Mouse (Mus musculus): ENCODE measurements around the gene Zcchc7. TPM values are rescaled to one million over a fixed set of nuclear protein-coding genes. Genes with fewer than 3 reads are reported as not detected.

Zcchc7 gene
- polyA plus RNA-seq, 1 experiment from 2014 or later: 31.2 TPM

DNA sequence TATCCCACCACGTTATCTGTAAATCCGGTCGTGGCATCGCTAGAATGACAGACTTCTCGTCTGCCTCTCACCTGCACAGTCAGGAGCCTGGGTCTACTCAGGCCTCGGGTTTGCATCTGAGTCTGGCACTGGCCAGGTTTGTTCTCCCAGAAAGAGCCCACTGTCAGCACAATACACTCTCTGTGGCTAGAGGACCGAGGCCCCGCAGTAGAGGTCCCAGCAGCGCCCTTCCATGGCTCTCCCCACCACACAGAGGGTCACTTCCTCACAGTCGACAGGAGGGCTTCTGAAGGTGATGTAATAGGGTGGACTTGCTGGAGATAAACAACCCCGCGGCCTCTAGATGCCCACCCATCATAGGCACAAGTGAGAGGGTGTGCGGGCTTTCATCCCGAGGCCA is 218.2 kb downstream of the Zcchc7 start:
- H3K9me3 ChIP-seq (replicated peaks; ENCODE audit: control insufficient read depth, low read length, poor library complexity, severe bottlenecking): no peaks in the 10 kb centered on the region
- H3K4me1 ChIP-seq (ENCODE audit: control insufficient read depth, insufficient read depth, low read length): no peaks in the 10 kb centered on the region
- WGBS: 57% methylated on average over 14 of the region's 14 CpGs
- no peaks in the 10 kb centered on the region for H3K27me3 ChIP-seq (ENCODE audit: control insufficient read depth, insufficient read depth, low read depth, low read length)
- 0 out of 2 replicates have a peak, but pooled peaks have one; percentile 8 for ATAC-seq
- H3K9ac ChIP-seq (ENCODE audit: low read depth, low read length): no peak overlapping the region
- H3K4me3 ChIP-seq (ENCODE audit: low read depth, low read length): no peak overlapping the region
- peak overlapping the region; percentile 23 for H3K4me2 ChIP-seq (ENCODE audit: low read length)
- no peaks in the 10 kb centered on the region for H3K36me3 ChIP-seq (ENCODE audit: control insufficient read depth, insufficient read depth, low read length)
- no peak overlapping the region for H3K27ac ChIP-seq (ENCODE audit: low read length)

DNA sequence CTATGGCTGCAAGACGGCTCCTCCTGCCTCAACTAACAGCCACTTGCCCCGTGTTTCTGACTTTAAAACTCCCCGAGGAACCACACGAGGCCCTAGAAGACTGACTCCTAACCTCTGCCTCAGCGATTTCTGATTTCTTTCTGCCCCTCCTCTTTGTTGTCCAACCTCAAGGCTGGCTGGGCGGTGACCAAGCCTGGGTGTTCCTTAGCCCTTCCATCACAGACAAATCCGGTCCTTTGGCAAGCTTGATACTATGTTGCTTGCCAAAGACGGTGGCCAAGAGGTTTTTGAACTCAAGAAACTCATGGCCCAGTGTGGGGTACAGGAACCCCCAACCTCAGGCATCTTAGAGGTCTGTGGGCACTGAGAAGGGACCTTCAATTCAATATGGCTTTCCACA is 218.7 kb downstream of the Zcchc7 start:
- 81% methylated on average over 8 of the region's 8 CpGs for WGBS
- H3K27ac ChIP-seq (ENCODE audit: low read length): no peak overlapping the region
- no peak overlapping the region for H3K4me3 ChIP-seq (ENCODE audit: low read depth, low read length)
- no peaks in the 10 kb centered on the region for H3K27me3 ChIP-seq (ENCODE audit: control insufficient read depth, insufficient read depth, low read depth, low read length)
- H3K4me1 ChIP-seq (ENCODE audit: control insufficient read depth, insufficient read depth, low read length): no peaks in the 10 kb centered on the region
- H3K9ac ChIP-seq (ENCODE audit: low read depth, low read length): no peak overlapping the region
- no peaks in the 10 kb centered on the region for H3K9me3 ChIP-seq (replicated peaks; ENCODE audit: control insufficient read depth, low read length, poor library complexity, severe bottlenecking)
- no peaks in the 10 kb centered on the region for H3K36me3 ChIP-seq (ENCODE audit: control insufficient read depth, insufficient read depth, low read length)
- no peak overlapping the region for H3K4me2 ChIP-seq (ENCODE audit: low read length)
- ATAC-seq: no peak

- Histone ChIP-seq H3K4me1 (ENCODE audit: control insufficient read depth, insufficient read depth, low read length) (peaks cover 4% of the 10 kb centered on the region; the same call in 1 of the 2 replicates), H3K27me3 (ENCODE audit: control insufficient read depth, insufficient read depth, low read depth, low read length) (no peaks in the 10 kb centered on the region), H3K9me3 (replicated peaks; ENCODE audit: control insufficient read depth, low read length, poor library complexity, severe bottlenecking) (no peaks in the 10 kb centered on the region), H3K27ac (ENCODE audit: low read length) (no peak overlapping the region), H3K4me3 (ENCODE audit: low read depth, low read length) (no peak overlapping the region), H3K9ac (ENCODE audit: low read depth, low read length) (no peak overlapping the region), H3K4me2 (ENCODE audit: low read length) (no peak overlapping the region), H3K36me3 (ENCODE audit: control insufficient read depth, insufficient read depth, low read length) (no peaks in the 10 kb centered on the region)
- no peak for ATAC-seq
- WGBS: 82% methylated on average over 6 of the region's 6 CpGs
These were observed 220.4 kb downstream of the Zcchc7 start for GRCm38 (mm10) chr4:44976026-44976615.

GRCm38 (mm10) chr4:44976921-44977710 is 221.4 kb downstream of the Zcchc7 start:
- Histone ChIP-seq H3K4me2 (ENCODE audit: low read length) (no peak overlapping the region), H3K9ac (ENCODE audit: low read depth, low read length) (no peak overlapping the region), H3K27me3 (ENCODE audit: control insufficient read depth, insufficient read depth, low read depth, low read length) (no peaks in the 10 kb centered on the region), H3K9me3 (replicated peaks; ENCODE audit: control insufficient read depth, low read length, poor library complexity, severe bottlenecking) (no peaks in the 10 kb centered on the region), H3K4me3 (ENCODE audit: low read depth, low read length) (no peak overlapping the region), H3K27ac (ENCODE audit: low read length) (no peak overlapping the region), H3K4me1 (ENCODE audit: control insufficient read depth, insufficient read depth, low read length) (peaks cover 11% of the 10 kb centered on the region; the same call in 1 of the 2 replicates), H3K36me3 (ENCODE audit: control insufficient read depth, insufficient read depth, low read length) (no peaks in the 10 kb centered on the region)
- 89% methylated on average over 10 of the region's 10 CpGs for WGBS
- ATAC-seq: no peak

- Histone ChIP-seq H3K9me3 (replicated peaks; ENCODE audit: control insufficient read depth, low read length, poor library complexity, severe bottlenecking) (no peaks in the 10 kb centered on the region), H3K36me3 (ENCODE audit: control insufficient read depth, insufficient read depth, low read length) (no peaks in the 10 kb centered on the region), H3K4me2 (ENCODE audit: low read length) (no peak overlapping the region), H3K9ac (ENCODE audit: low read depth, low read length) (no peak overlapping the region), H3K27ac (ENCODE audit: low read length) (no peak overlapping the region), H3K4me1 (ENCODE audit: control insufficient read depth, insufficient read depth, low read length) (peaks cover 11% of the 10 kb centered on the region; the same call in 1 of the 2 replicates), H3K4me3 (ENCODE audit: low read depth, low read length) (no peak overlapping the region), H3K27me3 (ENCODE audit: control insufficient read depth, insufficient read depth, low read depth, low read length) (no peaks in the 10 kb centered on the region)
- 78% methylated on average over 5 of the region's 5 CpGs for WGBS
- ATAC-seq: no peak
These were observed 222.5 kb downstream of the Zcchc7 start for GRCm38 (mm10) chr4:44978175-44978574.

DNA sequence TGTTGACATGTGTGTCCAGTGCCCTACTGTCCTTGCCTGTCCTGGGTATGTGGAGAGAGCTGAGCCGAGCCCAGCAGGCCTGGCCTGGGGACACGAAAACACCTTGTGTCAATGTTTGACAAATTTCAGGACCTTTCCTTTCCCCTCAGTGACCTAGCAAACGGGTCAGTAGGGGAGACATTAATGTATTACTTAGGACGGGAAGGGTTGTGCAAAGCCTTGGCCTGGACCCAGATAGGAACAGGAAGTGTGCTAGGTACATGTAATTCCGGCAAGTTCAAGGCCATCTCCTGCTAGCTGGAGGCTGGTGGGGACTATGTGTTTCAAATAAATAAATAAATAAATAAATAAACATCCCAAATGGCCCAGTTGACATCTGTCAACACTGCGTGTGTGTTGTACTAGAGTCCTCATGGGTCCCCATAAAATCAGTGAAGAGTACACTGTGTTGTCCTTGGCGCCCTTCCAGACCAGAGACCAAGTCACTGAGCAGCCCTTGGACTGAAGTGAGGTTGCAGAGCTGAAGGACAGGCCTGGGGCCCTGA is 224.2 kb downstream of the Zcchc7 start:
- H3K27me3 ChIP-seq (ENCODE audit: control insufficient read depth, insufficient read depth, low read depth, low read length): no peaks in the 10 kb centered on the region
- ATAC-seq: no peak
- H3K9ac ChIP-seq (ENCODE audit: low read depth, low read length): no peak overlapping the region
- H3K27ac ChIP-seq (ENCODE audit: low read length): no peak overlapping the region
- no peaks in the 10 kb centered on the region for H3K36me3 ChIP-seq (ENCODE audit: control insufficient read depth, insufficient read depth, low read length)
- 84% methylated on average over 7 of the region's 7 CpGs for WGBS
- no peak overlapping the region for H3K4me2 ChIP-seq (ENCODE audit: low read length)
- H3K9me3 ChIP-seq (replicated peaks; ENCODE audit: control insufficient read depth, low read length, poor library complexity, severe bottlenecking): no peaks in the 10 kb centered on the region
- no peak overlapping the region for H3K4me3 ChIP-seq (ENCODE audit: low read depth, low read length)
- peaks cover 11% of the 10 kb centered on the region; the same call in 1 of the 2 replicates for H3K4me1 ChIP-seq (ENCODE audit: control insufficient read depth, insufficient read depth, low read length)

GRCm38 (mm10) chr4:44981280-44981973 is 225.8 kb downstream of the Zcchc7 start, which contains the start of gene Grhpr:
Gene Grhpr (plus strand): TSS chr4:44981395.
- peaks cover 11% of the 10 kb centered on the region; the same call in 1 of the 2 replicates for H3K4me1 ChIP-seq (ENCODE audit: control insufficient read depth, insufficient read depth, low read length)
- ATAC-seq: peak; percentile 89
- peak within 1 kb of the TSS; percentile 91 for H3K4me2 ChIP-seq (ENCODE audit: low read length)
- 0 out of 2 replicates have a peak within 1 kb of the TSS, but pooled peaks have one; percentile 12 for H3K27ac ChIP-seq (ENCODE audit: low read length)
- H3K9me3 ChIP-seq (replicated peaks; ENCODE audit: control insufficient read depth, low read length, poor library complexity, severe bottlenecking): no peaks in the 10 kb centered on the region
- peak within 1 kb of the TSS; percentile 57 for H3K4me3 ChIP-seq (ENCODE audit: low read depth, low read length)
- H3K36me3 ChIP-seq (ENCODE audit: control insufficient read depth, insufficient read depth, low read length): no peaks in the 10 kb centered on the region
- WGBS: under 1% methylated on average over 39 of the region's 40 CpGs
- peak within 1 kb of the TSS; percentile 80 for H3K9ac ChIP-seq (ENCODE audit: low read depth, low read length)
- H3K27me3 ChIP-seq (ENCODE audit: control insufficient read depth, insufficient read depth, low read depth, low read length): no peaks in the 10 kb centered on the region

Data from midbrain, embryonic 16.5 days (tissue).